Mouse (Mus musculus) forelimb bud, embryonic 11.5 days (tissue): ENCODE measurements around the gene Lman2l.
A peak's percentile ranks its signal among the peaks of the same experiment; 100 is the strongest.

ENCODE experiments used
- DNase-seq: peaks from one replicate; pipeline ENCODE4 v3.0.0-alpha.2; 2012; ENCODE audit warnings: low read depth, low spot score

The Lman2l gene

GRCm38 (mm10) chr1:36458169-36458568 is 13.1 kb upstream of the Lman2l start:
- no peak for DNase-seq

- DNase-seq = no peak
These were observed 12.4 kb upstream of the Lman2l start for GRCm38 (mm10) chr1:36457388-36458014.

- no peak for DNase-seq
These were observed 9.2 kb upstream of the Lman2l start for GRCm38 (mm10) chr1:36454055-36454815.

- no peak for DNase-seq
These were observed 1.8 kb upstream of the Lman2l start for GRCm38 (mm10) chr1:36446841-36447240.

- DNase-seq = no peak
These were observed 1.2 kb upstream of the Lman2l start for GRCm38 (mm10) chr1:36446106-36446824.

- no peak for DNase-seq
These were observed 437 bp upstream of the Lman2l start for GRCm38 (mm10) chr1:36445508-36445907.

GRCm38 (mm10) chr1:36441101-36441500 is 4.0 kb downstream of the Lman2l start:
- DNase-seq = no peak

GRCm38 (mm10) chr1:36437223-36437622 is 7.8 kb downstream of the Lman2l start:
- DNase-seq = no peak

GRCm38 (mm10) chr1:36436515-36436914 is 8.6 kb downstream of the Lman2l start:
- DNase-seq = no peak

- DNase-seq = no peak
These were observed 10.0 kb downstream of the Lman2l start for GRCm38 (mm10) chr1:36435071-36435470.

- no peak for DNase-seq
These were observed 11.5 kb downstream of the Lman2l start for GRCm38 (mm10) chr1:36433616-36434015.

GRCm38 (mm10) chr1:36432999-36433398 is 12.1 kb downstream of the Lman2l start:
- no peak for DNase-seq

GRCm38 (mm10) chr1:36429511-36429910 is 15.6 kb downstream of the Lman2l start:
- DNase-seq = no peak

- no peak for DNase-seq
These were observed 40.5 kb downstream of the Lman2l start for GRCm38 (mm10) chr1:36404531-36404930.

GRCm38 (mm10) chr1:36401509-36401908 is 43.6 kb downstream of the Lman2l start:
- peak; percentile 2 for DNase-seq

GRCm38 (mm10) chr1:36397041-36397440 is 48.0 kb downstream of the Lman2l start:
- DNase-seq = no peak

GRCm38 (mm10) chr1:36379582-36379981 is 65.5 kb downstream of the Lman2l start:
- no peak for DNase-seq

GRCm38 (mm10) chr1:36378880-36379279 is 66.2 kb downstream of the Lman2l start:
- DNase-seq = no peak

GRCm38 (mm10) chr1:36371934-36372845 is 72.9 kb downstream of the Lman2l start, which contains the start of gene Fer1l5:
Gene Fer1l5, plus strand, starts transcription at chr1:36372291.
- DNase-seq = no peak

- DNase-seq = no peak
These were observed 74.2 kb downstream of the Lman2l start for GRCm38 (mm10) chr1:36370918-36371317.
